Mouse (Mus musculus) MEL (cell line): ENCODE measurements around the gene Krt42.

ENCODE experiments used
- CHD2 ChIP-seq: IDR thresholded peaks from 2 replicates; pipeline ENCODE4 v1.6.1; 2011; ENCODE audit warnings: low read length, improper control_type of control experiment
- CTCF ChIP-seq, 3 experiments: IDR thresholded peaks in 2 of 3; conservative IDR thresholded peaks in 1 of 3; 2 replicates each; pipeline ENCODE4 v1.5.1; 2011 to 2012; ENCODE audit warnings: low read length in 3 of 3, low read depth in 2 of 3, mild to moderate bottlenecking in 2 of 3, improper control_type of control experiment in 1 of 3, inconsistent platforms in 1 of 3, mixed read lengths in 1 of 3, moderate library complexity in 1 of 3; ENCODE audit not compliant: control insufficient read depth in 1 of 3, insufficient read depth in 1 of 3, poor library complexity in 1 of 3, severe bottlenecking in 1 of 3
- ETS1 ChIP-seq: IDR thresholded peaks from 2 replicates; pipeline ENCODE4 v1.6.1; 2012; ENCODE audit warnings: low read depth, mild to moderate bottlenecking, inconsistent platforms, low read length, improper control_type of control experiment, moderate library complexity
- KAT2A ChIP-seq: conservative IDR thresholded peaks from 2 replicates; pipeline ENCODE4 v1.6.1; 2012; ENCODE audit warnings: low read depth, low read length, improper control_type of control experiment, inconsistent platforms
- MAFK ChIP-seq: IDR thresholded peaks from 2 replicates; pipeline ENCODE4 v1.6.1; 2011; ENCODE audit warnings: low read depth, mild to moderate bottlenecking, low read length, improper control_type of control experiment, borderline replicate concordance
- MAX ChIP-seq: IDR thresholded peaks from 2 replicates; pipeline ENCODE4 v1.6.1; 2011; ENCODE audit warnings: low read length, improper control_type of control experiment
- MAZ ChIP-seq: IDR thresholded peaks from 2 replicates; pipeline ENCODE4 v1.6.1; 2012; ENCODE audit warnings: low read depth, mild to moderate bottlenecking, inconsistent platforms, low read length, improper control_type of control experiment
- MYC ChIP-seq: IDR thresholded peaks from 2 replicates; pipeline ENCODE4 v1.6.1; 2011; ENCODE audit warnings: low read depth, mild to moderate bottlenecking, low read length, improper control_type of control experiment, moderate library complexity
- POLR2AphosphoS5 ChIP-seq: IDR thresholded peaks from 2 replicates; pipeline ENCODE4 v1.6.1; 2012; ENCODE audit warnings: low read depth, borderline replicate concordance, mild to moderate bottlenecking, inconsistent platforms, low read length, moderate library complexity, mixed read lengths
- RCOR1 ChIP-seq: IDR thresholded peaks from 2 replicates; pipeline ENCODE4 v1.6.1; 2012; ENCODE audit warnings: low read depth, mild to moderate bottlenecking, inconsistent platforms, low read length, improper control_type of control experiment
- USF1 ChIP-seq: IDR thresholded peaks from 2 replicates; pipeline ENCODE4 v1.6.1; 2014; ENCODE audit warnings: low read depth, mild to moderate bottlenecking, inconsistent platforms, low read length, improper control_type of control experiment, moderate library complexity

DNA sequence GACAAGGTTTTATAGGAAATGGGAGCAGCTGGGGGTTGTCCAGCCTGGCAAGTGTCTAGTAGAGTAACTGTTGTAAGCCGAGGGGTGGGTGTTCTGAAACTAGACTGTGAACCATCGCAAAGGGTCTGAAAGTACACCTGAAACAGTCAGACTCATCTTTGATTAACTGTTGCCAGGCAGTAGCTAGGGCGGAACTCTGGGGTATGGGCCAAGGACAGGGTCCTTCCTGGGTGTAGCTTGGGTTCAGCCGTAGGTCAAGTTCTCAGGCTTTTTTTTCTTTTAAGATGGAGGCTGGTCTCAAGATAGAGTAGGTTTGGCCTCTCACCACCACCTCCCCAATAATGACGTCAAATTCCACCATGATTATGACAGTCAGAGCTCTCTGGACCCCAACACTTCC is 38.2 kb upstream of the Krt42 start:
- TF ChIP-seq MAFK = no peak
- TF ChIP-seq POLR2AphosphoS5 = no peak
- no peak for TF ChIP-seq MAX
- TF ChIP-seq CHD2 = no peak
- TF ChIP-seq CTCF (IDR thresholded peaks at IDR 0.05 in 2 of 3, conservative IDR thresholded peaks at IDR 0.05 in 1 of 3; ENCODE audit: control insufficient read depth in 1 of 3, insufficient read depth in 1 of 3, low read depth in 2 of 3, low read length in 3 of 3, poor library complexity in 1 of 3, severe bottlenecking in 1 of 3) = no peak
- TF ChIP-seq USF1 = no peak
- TF ChIP-seq MAZ = no peak
- TF ChIP-seq MYC = no peak
- TF ChIP-seq RCOR1 = no peak
- TF ChIP-seq ETS1 = no peak
- no peak for TF ChIP-seq KAT2A
